7 mouse cellular contexts compared by ENCODE assay signal in the genomic region with DNA sequence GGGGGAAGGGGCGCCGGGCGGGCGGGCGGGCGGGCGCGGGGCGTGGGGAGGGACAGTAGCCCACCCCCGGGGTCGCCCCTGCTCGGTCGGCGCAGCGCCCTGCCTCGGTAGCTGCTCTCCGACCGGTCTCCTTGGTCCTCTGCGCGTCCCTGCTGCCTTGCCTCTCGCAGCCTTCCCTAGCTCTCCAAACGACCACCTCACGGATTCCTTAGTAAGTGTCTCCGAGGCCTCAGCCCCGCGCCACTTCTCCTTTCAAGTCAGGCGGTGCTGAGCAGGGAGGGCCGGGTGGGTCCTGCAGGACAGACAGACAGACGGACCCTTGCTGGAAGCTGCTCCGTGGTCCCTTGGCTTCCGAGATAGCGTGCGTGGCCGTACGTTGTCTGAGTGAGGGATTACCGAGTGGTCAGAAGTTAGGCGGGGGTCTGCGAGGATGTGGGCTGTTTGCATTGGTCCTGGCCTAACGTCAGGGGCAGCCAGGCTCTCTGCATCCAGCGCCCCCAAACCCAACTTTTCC. TPM values are rescaled to one million over a fixed set of nuclear protein-coding genes. Genes with fewer than 3 reads are reported as not detected.
DNase-seq lines count a peak whose midpoint lies in the region; ATAC-seq and TF ChIP-seq lines count a peak whose summit lies in the region.

No protein-coding gene starts in this region.

- under 1% methylated on average over 40 of the region's 40 CpGs for WGBS in hindbrain, embryonic 10.5 days

- H3K27me3 ChIP-seq in erythroblast, embryonic 14.5 days (ENCODE audit: control insufficient read depth), result no peaks in the 10 kb centered on the region
- no peaks in the 10 kb centered on the region for H3K27me3 ChIP-seq in hindbrain, embryonic 10.5 days (ENCODE audit: insufficient read depth, poor library complexity, severe bottlenecking)

- H3K27ac ChIP-seq in ES-E14 (ENCODE audit: insufficient read depth, low read depth, low read length, poor library complexity, severe bottlenecking), result peak overlapping the region; percentile 44
- H3K27ac ChIP-seq in hindbrain, embryonic 10.5 days, result peak overlapping the region; percentile 99

- no peak for DNase-seq in ES-E14 (ENCODE audit: low read depth, low spot score)
- DNase-seq in adrenal gland, postnatal 36 days, result peak; percentile 26 to 44
- DNase-seq in hindbrain, embryonic 10.5 days (ENCODE audit: low spot score), result peak; percentile 71
- peak; percentile 25 to 45 for DNase-seq in left cerebral cortex, postnatal 25 days (ENCODE audit: low spot score in 2 of 2)
- peak; percentile 60 for DNase-seq in right cerebral cortex, postnatal 4 days

- H3K4me3 ChIP-seq in ES-E14 (ENCODE audit: insufficient read depth in 1 of 2, low read depth in 1 of 2, low read length in 2 of 2, poor library complexity in 1 of 2, severe bottlenecking in 1 of 2), result peak overlapping the region; percentile 66 to 79
- H3K4me3 ChIP-seq in erythroblast, embryonic 14.5 days (replicated peaks), result peak overlapping the region; percentile 85
- H3K4me3 ChIP-seq in hindbrain, embryonic 10.5 days, result peak overlapping the region; percentile 90

- intact Hi-C loops in left cerebral cortex, postnatal 25 days (cut with DNase I), result loop anchor here (10.0 kb wide), 1 partner anchor 329 kb away; no protein-coding TSS in a partner anchor

- no peaks in the 10 kb centered on the region for H3K9me3 ChIP-seq in ES-E14 (ENCODE audit: control insufficient read depth, insufficient read depth, low read depth, low read length)
- H3K9me3 ChIP-seq in erythroblast, embryonic 14.5 days (ENCODE audit: control insufficient read depth, low read length), result no peaks in the 10 kb centered on the region
- no peaks in the 10 kb centered on the region; the same call in 1 of the 2 replicates for H3K9me3 ChIP-seq in hindbrain, embryonic 10.5 days

- ATAC-seq in megakaryocyte-erythroid progenitor cell, adult 5-6 weeks (replicated peaks; ENCODE audit: low FRiP score, low TSS enrichment, poor library complexity, severe bottlenecking), result peak; percentile 32

- peaks cover 3% of the 10 kb centered on the region; the same call in 1 of the 2 replicates for H3K36me3 ChIP-seq in ES-E14 (ENCODE audit: control insufficient read depth, insufficient read depth, low read length, poor library complexity, severe bottlenecking)
- H3K36me3 ChIP-seq in erythroblast, embryonic 14.5 days (ENCODE audit: control insufficient read depth), result peaks cover 9% of the 10 kb centered on the region
- peaks cover 30% of the 10 kb centered on the region for H3K36me3 ChIP-seq in hindbrain, embryonic 10.5 days

- in situ Hi-C loops in ES-E14 (cut with MboI; ENCODE audit: low sequenced_read_pairs in 2 of 2, unreplicated experiment in 2 of 2), result no loop called here

- no peaks in the 10 kb centered on the region for H3K4me1 ChIP-seq in ES-E14 (ENCODE audit: control insufficient read depth in 2 of 2, insufficient read depth in 2 of 2, low read length in 2 of 2, poor library complexity in 1 of 2)
- H3K4me1 ChIP-seq in erythroblast, embryonic 14.5 days (ENCODE audit: control insufficient read depth), result peaks cover 27% of the 10 kb centered on the region
- peaks cover 15% of the 10 kb centered on the region for H3K4me1 ChIP-seq in hindbrain, embryonic 10.5 days (replicated peaks)

- H3K9ac ChIP-seq in ES-E14 (ENCODE audit: insufficient read depth, low read depth, low read length, poor library complexity, severe bottlenecking), result peak overlapping the region; percentile 89

TF ChIP-seq in ES-E14, 5 proteins besides CTCF, POLR2A, EP300 and RAD21:
- TF ChIP-seq ZNF384 (IDR thresholded peaks at IDR 0.05; ENCODE audit: low read depth, low read length) (no peak), ZC3H11A (IDR thresholded peaks at IDR 0.05; ENCODE audit: borderline replicate concordance, low read depth, low read length) (no peak), HCFC1 (IDR thresholded peaks at IDR 0.05; ENCODE audit: borderline replicate concordance, insufficient read depth, low read length) (no peak), MAFK (IDR thresholded peaks at IDR 0.05; ENCODE audit: insufficient read depth, low read depth, low read length) (no peak), CHD2 (IDR thresholded peaks at IDR 0.05; ENCODE audit: low read depth, low read length) (no peak)

RNA-seq across cellular contexts. Expression of a gene that starts 18.5 kb away (rescaled TPM):
- 16.1 and 22.6 TPM in 2 replicates for total RNA-seq in ES-E14 (2012; rRNA removed)
- 10 to 100 TPM; 34.2 to 44.8 TPM for total RNA-seq in adrenal gland, postnatal 36 days (2021)
- 0.42 and 0.57 TPM in 2 replicates for polyA plus RNA-seq in erythroblast, embryonic 14.5 days (2012)
- 65.1 and 75.2 TPM in 2 replicates for polyA plus RNA-seq in hindbrain, embryonic 10.5 days (2016; fragmentation: Nextera tagmentation; extraction: Ambion mirVana)
- 10 to 100 TPM; 92.7 to 94.3 TPM for total RNA-seq in left cerebral cortex, postnatal 25 days (2021)
- 88.7 and 115 TPM in 2 replicates for total RNA-seq in megakaryocyte-erythroid progenitor cell, adult 5-6 weeks (2014; fragmentation: Nextera tagmentation)
- total RNA-seq in megakaryocyte-erythroid progenitor cell, adult 5-6 weeks (2017), result 96.0 and 119 TPM in 2 replicates

RNA-seq across cellular contexts. Expression of a gene that starts 18.8 kb away (rescaled TPM):
- 675 and 766 TPM in 2 replicates for total RNA-seq in ES-E14 (2012; rRNA removed)
- total RNA-seq in adrenal gland, postnatal 36 days (2021), result 1,000 to 10,000 TPM; 1,060 to 1,203 TPM
- polyA plus RNA-seq in erythroblast, embryonic 14.5 days (2012), result 2.0 and 2.2 TPM in 2 replicates
- polyA plus RNA-seq in hindbrain, embryonic 10.5 days (2016; fragmentation: Nextera tagmentation; extraction: Ambion mirVana), result 869 and 917 TPM in 2 replicates
- total RNA-seq in left cerebral cortex, postnatal 25 days (2021), result 100 to 1,000 TPM; 772 to 810 TPM
- total RNA-seq in megakaryocyte-erythroid progenitor cell, adult 5-6 weeks (2014; fragmentation: Nextera tagmentation), result 526 and 547 TPM in 2 replicates
- 358 and 362 TPM in 2 replicates for total RNA-seq in megakaryocyte-erythroid progenitor cell, adult 5-6 weeks (2017)
